Mouse (Mus musculus) erythroblast, embryonic 14.5 days (primary cell): ENCODE results near the gene Adamts16.

Experiments
- GATA1 ChIP-seq: IDR thresholded peaks from 2 replicates; pipeline ENCODE4 v1.6.1; 2012; ENCODE audit warnings: low read length, inconsistent platforms, mixed read lengths
- TAL1 ChIP-seq: IDR thresholded peaks from 3 replicates; pipeline ENCODE4 v1.6.1; 2012; ENCODE audit warnings: low read length, inconsistent platforms, mixed read lengths

- TF ChIP-seq GATA1 (no peak), TAL1 (no peak)
These were observed 14.1 kb downstream of the Adamts16 start for GRCm38 (mm10) chr13:70827507-70827906.
